Mouse (Mus musculus) heart, adult 11 months (tissue): ENCODE measurements around the gene Mical1.

Experiments
- DNase-seq: peaks from one replicate; pipeline ENCODE4 v3.0.0; 2022

The Mical1 gene

DNA sequence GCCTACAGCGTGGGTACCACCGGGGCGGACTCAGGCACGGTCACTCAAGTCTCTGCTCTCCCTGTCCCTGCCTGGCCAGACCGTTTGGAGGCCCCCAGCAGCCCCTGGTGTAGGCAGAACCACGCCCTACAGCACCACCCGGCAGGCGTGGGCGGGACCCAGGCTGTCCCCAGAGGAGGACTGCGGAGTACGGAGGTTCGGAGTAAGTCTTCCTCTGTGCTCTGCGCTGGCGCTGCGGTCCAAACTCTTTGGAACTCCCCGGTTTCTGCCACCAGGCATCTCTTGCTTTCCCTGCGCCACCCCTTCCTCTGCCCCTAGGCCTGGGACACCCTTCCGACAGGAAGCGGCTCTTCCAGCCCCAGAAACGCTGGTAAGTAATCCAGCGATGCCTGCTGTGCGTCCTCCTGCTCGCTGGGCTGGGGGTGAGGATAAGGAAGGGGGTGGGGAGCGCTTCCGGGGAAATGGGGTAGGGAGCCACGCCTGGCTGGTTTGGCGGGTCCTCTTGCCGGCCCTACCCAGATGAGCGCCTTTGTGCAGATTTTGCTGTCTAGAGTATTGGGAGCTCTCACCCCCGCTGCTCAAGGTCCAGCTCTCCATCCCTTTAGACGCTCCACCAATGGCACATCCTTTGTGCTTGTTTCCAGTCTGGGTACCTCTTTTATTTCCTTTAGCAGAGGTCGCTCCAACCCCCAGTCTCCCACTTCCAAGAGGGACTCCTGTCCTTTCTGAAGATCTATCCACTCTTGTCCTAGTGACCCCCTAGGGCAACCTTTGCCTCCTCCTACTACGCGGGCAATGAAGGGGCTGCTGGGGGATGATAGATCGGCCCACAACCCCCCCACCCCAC lies at the start of gene Mical1:
TSS of gene Mical1 (plus strand) at position 144 of the 847 bp plus-strand sequence.
- peak; percentile 98 for DNase-seq

DNA sequence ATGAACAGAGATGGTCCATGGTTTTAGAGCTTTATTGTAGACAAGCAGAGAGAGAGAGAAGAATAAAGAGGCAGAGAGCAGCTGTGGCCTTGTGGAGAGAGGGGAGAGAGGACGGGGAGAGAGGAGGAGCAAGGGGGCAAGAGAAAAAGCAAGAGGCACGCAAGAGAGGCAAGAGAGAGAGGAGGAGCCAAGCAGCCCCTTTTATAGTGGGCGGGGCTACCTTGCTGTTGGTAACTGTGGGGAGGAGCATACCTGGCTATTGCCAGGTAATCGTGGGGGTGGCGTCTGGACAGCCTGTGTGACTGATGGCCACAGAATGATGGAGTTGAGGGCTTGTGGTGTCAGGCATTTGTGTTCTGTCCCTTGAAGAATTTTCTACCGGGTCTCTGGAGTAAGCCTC lies 49.7 kb upstream of the Mical1 start:
- DNase-seq: peak; percentile 66

DNA sequence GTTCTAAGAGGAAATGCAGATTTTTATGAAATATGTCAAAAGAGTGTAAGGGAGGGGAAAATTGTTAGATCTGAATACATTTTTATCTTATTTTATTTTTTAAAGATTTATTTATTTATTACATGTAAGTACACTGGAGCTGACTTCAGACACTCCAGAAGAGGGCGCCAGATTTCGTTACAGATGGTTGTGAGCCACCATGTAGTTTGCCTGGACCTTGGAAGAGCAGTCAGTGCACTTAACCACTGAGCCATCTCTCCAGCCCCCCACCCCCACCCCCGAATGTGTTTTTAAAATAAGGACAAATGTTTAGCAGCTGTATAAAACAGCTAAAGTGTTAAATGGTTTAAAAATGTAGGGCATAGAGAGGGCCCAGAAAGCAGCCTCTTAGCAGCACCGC lies 41.5 kb upstream of the Mical1 start:
- peak; percentile 92 for DNase-seq

DNA sequence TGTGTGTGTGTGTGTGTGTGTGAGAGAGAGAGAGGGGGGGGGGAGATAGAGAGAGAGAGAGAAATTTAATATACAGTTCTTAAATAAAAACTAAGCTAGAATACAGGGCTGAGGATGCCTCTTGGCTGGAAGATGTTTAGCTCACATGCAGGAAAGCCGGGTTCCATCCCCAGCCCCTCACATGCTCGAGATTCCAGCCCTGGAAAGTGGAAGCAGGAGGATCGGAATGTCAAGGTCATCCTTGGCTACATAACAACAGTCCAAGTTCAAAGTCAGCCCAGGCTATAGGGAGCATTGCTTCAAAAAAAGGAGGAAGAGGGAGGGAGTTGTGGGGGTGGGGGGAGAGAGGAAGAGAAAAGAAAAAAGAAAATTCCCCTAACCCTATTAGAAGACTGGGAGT lies 41.0 kb upstream of the Mical1 start:
- DNase-seq: peak; percentile 80

DNA sequence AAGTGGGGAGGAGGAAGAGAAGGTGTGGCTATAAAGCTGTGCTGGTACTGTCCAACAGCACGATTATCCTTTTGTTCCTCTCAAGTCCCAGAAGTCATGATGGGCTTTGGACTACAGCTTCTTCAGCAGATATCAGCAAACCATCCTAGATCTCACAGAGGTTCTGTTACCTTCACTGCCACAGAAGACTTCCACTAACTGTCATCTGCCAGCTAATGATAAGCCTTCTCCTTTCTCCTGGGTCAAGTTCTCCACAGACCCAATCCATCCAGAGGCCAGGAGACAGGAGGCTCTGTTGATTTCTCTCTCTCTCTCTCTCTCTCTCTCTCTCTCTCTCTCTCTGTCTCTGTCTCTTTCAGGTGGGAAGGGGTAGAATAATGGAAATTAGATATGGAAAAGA lies 27.9 kb upstream of the Mical1 start:
- peak; percentile 8 for DNase-seq

DNA sequence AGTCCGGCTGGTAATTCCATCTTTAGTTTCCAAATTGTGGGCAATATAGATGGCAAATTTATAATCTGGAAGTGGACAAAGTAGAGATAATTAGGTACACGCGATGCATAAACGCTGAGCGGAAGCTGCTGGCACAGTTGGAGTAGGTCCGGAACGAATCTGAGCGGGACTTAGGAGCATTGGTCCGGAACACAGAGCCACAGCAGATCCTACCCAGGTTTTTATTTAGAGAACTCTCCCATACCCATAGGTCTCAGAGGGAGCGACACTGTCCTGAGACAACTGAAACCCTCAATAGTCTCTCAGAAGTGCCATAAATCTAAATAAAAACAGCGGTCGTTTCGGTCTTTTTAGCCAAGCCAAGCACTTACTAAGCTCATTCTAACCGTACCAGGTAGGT lies 26.4 kb upstream of the Mical1 start:
- DNase-seq: no peak

DNA sequence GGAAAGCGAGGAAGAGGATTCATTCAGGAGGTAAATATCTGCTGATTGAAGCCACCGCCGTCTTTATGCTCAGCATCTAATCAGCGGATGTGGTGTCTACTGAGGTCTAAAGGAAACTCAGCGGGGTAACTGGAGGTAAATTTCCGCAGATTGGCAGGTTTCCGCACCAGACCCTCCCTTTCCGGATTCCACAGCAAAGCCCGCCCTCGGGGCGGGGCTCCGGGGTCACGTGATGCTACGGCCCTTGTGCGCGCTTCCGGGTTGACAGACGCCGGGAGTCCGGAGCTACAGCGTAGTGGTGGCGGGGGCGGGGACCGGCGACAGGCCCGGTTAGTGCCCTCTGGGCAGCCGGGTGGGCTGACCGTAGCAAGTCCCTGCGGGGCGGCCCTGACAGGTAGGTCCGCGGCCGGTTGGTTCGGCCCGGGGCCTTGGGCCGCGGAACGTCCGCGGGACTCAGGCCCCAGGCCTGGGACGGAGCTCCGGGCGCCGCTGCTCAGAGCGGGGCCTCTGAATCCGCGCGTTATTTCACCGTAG lies 25.9 kb upstream of the Mical1 start, which contains the start of gene Zbtb24:
TSS of gene Zbtb24 (plus strand) at position 247 of the 534 bp plus-strand sequence.
- DNase-seq: peak; percentile 99

DNA sequence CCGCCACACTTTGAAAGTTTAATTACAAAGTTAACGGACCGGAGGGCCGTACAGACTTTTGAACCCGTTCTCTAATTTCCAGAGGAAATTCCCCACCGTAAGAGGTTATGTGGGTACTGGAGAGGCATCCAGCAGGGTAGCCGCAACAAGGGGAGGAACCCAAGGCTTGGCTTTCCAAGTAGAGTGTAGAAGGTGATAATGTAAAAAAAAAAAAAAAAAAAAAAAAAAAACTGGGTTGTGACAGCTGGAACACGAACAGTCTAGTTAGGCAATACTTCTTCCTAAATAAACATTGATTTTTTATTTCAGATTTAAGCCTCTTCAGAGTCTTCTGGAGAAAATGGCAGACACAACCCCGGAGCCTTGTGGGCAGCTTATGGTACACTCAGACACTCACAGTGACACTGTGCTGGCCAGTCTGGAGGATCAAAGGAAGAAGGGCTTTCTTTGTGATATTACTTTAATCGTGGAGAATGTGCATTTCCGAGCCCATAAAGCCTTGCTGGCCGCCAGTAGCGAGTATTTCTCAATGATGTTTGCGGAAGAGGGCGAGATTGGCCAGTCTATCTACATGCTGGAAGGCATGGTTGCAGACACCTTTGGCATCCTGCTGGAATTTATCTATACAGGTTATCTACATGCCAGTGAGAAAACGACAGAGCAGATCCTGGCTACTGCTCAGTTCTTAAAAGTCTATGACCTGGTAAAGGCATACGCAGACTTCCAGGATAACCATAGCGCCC lies 25.2 kb upstream of the Mical1 start:
- DNase-seq: peak; percentile 82

DNA sequence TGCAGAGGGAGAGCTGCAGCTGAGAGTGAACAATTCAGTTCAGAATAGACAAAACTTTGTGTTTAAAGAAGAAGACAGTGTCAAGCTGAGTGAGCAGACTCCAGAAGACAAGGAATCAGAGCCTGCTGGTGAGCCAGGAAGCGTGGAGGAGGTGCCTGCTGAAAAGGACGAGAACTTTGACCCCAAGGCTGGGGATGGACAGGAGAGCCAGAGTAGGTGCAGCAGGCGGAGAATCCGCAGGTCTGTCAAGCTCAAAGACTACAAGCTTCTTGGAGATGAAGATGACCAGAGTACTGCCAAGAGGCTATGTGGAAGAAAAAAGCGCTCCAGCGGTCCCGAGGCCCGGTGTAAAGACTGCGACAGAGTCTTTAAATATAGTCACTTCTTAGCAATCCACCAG lies 24.5 kb upstream of the Mical1 start:
- peak; percentile 86 for DNase-seq

DNA sequence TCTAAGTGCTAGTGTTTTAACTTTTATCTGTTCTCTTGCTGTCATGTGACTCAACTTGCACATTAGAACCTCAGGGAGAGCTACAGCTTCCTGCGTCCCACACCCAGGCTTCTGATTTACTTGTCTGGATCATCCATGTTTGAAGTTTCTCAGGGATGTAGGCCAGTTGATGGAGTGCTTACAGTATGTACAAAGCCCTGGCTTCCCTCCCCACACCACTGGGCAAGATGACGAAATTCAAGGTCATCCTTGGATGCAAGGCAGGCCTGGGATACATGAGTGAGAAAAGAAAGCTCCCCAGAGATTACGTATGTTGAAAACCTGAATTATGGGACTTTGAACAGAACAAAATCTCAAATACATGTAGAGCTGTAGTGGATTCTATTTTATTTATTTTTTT lies 23.3 kb upstream of the Mical1 start:
- DNase-seq: peak; percentile 74

DNA sequence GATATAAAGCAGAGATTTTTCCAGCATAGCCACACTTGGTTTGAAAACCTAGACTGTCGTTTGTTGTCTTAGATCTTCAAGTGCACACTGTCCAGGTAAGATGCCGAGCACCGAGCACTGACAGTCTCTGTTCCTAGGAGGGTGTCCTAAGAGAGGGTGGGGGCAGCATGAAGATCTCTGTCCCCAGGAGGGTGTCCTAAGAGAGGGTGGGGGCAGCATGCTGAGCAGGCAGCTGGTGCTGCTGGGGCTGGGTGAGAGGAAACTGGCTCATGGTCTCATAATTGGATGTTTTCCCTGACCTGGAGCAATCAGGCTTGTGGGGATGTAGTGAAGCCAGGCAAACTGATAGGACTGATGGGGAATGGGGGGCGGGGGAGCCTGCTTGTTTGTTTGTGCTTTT lies 16.1 kb upstream of the Mical1 start:
- DNase-seq: peak; percentile 86

DNA sequence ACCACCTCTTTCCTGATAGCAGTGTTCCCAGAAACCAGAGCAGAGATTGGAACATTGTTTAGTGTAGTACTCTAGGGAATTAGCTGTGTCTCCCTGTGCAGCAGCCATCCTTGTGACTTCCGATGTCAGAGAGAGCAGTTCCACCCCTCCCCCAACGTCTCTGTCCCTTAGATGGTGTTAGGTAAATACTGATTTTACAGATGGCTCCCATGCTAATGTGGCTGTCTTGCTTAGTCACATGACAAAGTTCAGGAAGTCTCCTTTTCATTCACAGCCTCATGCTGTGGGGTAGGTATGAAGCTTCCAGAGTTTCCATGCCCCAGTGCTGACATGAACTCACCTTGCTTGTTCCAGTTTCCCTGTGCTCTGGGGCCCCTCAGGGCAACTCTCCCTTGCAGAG lies 15.6 kb upstream of the Mical1 start:
- DNase-seq: peak; percentile 88

DNA sequence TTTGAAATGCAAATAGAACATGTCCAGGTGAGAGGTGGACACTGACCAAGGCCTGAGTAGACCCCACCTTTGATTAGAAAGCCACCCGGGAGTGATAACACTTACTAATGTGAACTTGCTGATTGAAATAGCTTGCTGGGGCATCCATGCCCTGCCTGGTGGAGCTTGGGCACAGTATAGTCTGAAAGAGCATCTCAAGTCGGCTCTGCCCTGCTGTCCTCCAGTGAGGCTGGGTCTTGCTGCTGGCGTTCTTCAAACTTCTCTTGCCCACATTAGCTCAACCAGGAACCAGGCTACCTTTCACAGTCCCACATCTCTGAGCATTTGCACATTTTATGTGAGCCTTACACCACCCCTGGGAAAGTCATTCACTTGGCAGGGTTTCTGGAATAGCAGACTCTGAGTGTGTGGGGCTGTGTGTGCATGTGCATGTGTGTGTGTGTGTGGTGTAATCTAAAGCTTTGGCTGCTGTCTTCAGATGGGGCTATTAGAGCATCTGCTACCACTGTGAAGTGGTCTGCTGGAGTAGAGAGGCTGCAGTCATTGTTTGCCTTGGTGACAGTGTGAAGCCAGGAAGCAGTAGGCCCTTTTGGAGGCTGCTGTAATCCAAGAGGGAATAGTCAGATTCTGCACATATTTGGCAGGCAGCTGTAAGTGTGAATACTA lies 14.9 kb upstream of the Mical1 start:
- DNase-seq: peak; percentile 74

DNA sequence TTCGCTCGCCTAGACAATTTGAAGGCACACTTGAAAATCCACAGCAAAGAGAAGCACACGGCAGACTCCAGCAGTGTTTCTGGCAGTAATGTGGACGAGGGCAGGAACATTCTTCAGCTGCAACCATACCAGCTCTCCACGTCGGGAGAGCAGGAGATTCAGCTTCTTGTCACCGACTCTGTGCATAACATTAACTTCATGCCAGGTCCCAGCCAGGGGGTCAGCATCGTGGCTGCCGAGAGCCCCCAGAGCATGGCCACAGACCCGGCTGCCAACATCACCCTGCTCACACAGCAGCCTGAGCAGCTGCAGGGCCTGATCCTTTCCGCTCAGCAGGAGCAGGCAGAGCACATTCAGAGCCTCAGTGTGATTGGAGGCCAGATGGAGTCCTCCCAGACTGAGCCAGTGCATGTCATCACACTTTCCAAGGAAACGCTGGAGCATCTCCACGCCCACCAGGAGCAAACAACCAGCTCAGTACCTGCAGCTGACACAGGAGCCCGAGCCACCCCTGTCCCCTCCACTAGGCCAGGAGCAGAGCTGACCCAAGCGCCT lies 11.6 kb upstream of the Mical1 start:
- peak; percentile 82 for DNase-seq

DNA sequence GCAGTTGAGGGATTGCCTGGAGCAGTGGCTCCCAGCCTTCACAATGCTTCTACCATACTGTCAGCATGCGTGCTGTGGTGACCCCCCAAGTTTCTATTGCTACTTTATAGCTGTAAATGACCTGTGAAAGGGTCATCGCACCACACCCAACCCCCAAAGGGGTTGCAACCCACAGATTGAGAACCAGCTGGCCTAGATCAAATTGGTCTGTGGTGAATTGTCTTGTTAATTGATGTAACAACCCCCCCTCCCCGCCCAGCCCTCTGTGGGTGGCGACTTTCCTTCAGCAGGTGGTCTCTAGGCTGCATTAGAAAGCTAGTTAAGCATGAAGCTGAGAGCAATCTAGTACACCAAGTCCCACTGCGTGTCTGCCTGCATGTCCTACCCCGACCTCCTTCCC lies 8.8 kb upstream of the Mical1 start:
- DNase-seq: peak; percentile 64

DNA sequence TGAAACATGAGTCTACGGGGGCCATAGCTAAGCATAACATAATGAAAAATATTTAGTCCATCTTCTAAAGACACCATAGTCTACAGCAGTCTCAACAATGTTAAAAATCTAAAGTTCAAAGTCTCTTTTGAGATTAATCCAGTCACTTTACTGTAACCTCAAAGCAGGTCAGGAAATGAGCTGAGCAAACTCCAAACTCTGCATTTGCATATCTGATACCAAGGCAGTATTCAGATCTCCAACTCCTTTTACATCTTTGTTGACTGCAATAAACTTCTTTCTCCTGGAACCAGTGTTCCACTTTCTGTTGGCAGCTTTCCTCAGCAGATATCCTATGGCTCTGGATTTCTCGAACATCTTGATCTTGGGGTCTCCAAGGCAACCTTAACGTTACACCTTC lies 5.4 kb upstream of the Mical1 start:
- DNase-seq: peak; percentile 6

DNA sequence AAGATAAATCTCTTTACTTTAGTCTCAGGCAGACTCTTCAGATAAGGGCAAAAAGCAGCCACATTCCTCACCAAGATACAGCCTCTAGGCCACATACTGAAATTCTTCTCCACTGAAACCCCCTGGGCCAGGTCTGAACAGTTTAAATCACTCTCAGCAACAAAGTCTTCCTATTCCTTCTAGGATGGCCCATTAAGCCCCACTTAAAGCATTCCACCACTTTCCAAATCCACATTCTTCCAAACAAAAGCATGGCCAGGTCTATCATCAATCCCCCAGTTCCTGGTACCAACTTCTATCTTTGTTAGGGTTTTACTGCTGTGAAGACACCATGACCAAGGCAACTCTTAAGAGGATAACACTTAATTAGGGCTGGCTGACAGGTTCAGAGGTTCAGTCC lies 3.6 kb upstream of the Mical1 start:
- DNase-seq: no peak

DNA sequence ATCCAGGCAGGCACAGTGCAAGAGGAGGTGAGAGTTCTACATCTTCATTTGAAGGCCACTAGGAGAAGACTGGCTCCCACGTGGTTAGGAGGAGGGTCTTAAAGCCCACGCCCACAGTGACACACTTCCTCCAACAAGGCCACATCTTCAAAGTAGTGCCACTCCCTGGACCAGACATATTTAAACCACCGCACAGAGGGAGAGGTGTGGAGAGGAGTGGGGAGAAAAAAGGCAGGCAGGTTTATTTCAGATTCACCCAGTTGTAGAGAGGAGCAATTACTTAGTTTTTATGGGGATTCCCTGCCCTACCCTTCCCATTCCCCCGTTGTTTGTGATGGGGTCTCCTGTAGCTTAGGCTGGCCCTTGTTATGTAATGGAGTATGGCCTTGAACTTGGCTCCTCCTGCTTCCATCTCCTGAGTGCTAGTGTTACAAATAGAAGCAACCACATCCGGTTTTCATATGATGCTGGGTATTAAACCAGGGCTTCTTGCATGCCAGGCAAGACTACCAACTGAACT lies 3.1 kb upstream of the Mical1 start:
- no peak for DNase-seq

DNA sequence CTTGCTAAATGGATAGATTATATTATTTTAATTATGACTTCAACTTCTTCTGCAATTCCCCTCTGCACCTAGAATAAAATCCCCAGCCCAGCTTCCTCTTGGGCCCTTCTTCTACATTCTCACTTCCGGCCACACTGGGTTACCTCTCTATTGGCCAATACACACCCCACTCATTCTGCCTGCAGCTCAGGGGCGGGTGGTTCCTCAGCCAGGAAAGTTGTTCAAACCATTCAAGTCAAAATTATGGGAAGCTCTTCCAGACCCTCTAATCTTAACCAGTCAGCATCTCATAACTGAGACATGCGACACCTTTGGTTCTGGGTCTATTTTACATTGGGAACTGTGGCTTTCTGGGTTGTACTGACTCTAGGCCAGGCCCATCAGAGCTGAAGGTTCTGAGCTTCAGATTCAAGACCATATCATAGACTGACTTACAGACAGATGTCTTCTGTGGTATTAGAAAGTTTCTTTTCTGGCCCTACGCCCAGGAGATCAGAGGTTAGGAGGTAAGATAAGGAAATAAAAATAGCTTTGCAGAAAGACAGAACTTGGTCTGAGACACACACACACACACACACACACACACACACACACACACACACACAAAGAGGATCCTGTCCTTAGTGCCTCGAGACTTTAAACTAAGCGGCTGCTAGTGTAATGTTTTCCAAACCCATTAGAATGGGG lies 2.2 kb upstream of the Mical1 start:
- peak; percentile 93 for DNase-seq

DNA sequence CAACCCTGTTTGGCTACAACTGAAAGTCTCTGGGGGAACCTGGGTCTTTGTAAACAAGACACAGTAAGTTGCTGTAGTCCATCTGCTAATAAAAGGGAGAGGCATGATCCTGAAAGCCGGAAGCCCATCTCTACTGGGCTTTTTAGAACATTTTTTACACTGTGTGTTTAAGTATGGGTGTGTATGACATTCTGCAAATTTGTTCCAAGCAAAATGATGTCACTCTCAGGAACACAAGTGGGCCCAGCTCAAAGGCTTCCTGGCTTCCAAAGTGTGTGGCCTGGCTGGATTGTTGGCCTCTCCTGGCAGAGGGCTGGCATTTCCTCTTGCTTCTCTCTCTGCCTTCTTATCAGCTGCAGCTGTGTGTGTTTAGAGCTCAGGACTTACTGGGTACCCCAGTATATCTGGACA lies 1.1 kb upstream of the Mical1 start:
- DNase-seq: peak; percentile 95

DNA sequence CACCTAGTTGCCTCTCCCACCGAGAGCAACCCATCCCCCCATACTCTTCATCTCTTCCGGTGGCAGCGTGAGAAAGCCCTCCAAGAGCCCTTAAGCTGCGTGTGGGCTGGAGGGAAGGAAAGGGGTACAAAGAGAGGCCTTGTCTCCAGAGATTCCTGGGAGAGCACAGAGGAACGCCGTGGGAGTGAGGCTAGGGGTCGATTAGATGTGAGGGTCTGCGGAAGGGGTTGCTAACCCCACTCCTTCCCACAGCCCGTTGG lies 834 bp downstream of the Mical1 start:
- no peak for DNase-seq
